Mouse (Mus musculus): ENCODE measurements around the gene Swt1.

- TF ChIP-seq GATA1 (IDR thresholded peaks at IDR 0.05; ENCODE audit: low read length) (no peak), TAL1 (IDR thresholded peaks at IDR 0.05; ENCODE audit: low read length) (no peak)
Measured at GRCm38 (mm10) chr1:151325328-151325727, 102.9 kb downstream of the Swt1 start.

Data from erythroblast, embryonic 14.5 days (primary cell).